Mouse (Mus musculus) adrenal gland, adult 2 months (tissue): ENCODE data around the gene Cdk14. TPM values are rescaled to one million over a fixed set of nuclear protein-coding genes. Genes with fewer than 3 reads are reported as not detected.
"Not testable (repeated sequence)": the region's sequence is repeated elsewhere in the genome, so short reads cannot be mapped to it uniquely, and the experiment has no call there.

ENCODE experiments used
- DNase-seq: peaks from one replicate; pipeline ENCODE4 v3.0.0; 2021
- polyA plus RNA-seq: library from polyadenylated mRNA; depleted of rRNA; stranded (reverse); fragments of >200 nt; gene quantifications from 2 replicates; pipeline ENCODE4 v1.2.3, GENCODE M21; 2012
- total RNA-seq, 2 experiments: library from RNA; stranded (reverse); gene quantifications; 2 replicates each; pipeline ENCODE4 v1.2.3; 2021

Cdk14 gene
- total and polyA plus RNA-seq, 3 experiments, result 0.74 to 12.3 (median 11.4) TPM

DNA sequence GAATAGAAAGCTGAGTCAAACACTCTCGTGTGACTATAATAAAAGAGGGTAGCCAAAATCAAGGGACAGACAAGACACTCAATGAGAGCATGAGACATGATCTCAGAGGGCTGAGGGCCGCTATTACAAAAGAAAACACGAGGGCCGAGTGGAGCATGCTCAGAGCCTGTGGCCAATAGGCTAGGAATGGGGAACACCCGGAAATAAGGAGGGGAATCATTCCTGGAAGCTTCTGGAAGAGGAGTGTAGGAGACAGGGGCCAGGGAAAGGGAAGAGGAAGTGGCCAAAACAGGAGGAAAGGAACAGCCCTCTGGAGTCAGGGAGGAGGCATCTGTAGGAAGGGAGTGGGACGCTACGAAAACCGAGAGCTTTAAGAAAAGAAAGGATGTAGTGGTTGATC lies 52.6 kb downstream of the Cdk14 start:
- DNase-seq, result no peak

DNA sequence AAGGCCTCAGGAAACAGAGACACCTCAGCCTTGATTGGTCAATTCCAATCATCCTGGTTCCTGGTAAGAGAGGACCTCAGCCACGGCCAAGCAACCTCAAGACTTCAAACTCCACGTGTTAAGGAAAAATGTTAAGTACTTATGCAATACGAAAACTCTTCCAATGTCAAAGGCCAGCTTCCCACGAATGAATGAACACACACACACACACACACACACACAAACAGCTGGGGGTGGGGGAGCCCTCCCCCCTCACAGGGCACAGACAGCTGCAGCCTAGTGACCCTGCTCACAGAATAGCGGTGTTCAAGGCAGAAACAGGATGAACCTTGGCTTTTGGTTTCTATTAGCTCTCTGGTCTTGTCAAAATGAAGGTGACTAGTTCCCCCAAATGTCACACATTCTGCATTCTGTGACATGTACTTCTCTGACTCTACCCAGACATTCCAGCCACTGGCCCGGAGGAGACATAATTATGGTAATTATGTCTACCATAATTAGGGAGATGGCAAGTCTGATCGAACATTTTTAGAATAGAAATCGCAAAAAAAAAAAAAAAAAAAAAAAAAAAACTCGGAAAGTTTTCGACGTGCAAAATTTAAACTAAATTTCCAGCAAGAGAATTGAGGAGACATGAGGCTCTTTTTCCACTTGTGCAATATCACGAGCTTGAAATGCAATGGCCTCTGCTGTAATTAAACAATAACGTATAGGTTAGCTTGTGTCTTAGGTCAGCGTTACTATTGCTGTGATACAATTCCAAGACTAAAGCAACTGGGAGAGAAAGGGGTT lies 54.6 kb downstream of the Cdk14 start:
- DNase-seq, result no peak

DNA sequence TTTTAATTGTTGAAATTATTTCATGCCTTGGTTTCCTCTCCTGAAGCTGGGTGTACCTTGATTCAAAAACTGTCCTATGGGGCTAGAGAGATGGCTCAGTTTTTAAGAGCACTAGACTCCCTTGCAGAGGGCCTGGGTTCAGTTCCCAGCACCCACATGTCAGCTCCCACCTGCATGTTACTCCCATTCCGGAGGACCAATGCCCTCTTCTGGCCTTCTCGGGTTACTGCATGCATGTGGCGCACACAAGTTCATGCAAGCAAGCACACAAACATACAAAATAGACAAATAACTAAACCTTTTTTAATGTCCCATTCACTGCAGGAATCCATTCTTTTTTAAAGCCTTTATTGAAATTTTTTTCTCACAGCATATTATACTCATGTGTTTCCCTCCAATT lies 58.4 kb downstream of the Cdk14 start:
- no peak for DNase-seq

DNA sequence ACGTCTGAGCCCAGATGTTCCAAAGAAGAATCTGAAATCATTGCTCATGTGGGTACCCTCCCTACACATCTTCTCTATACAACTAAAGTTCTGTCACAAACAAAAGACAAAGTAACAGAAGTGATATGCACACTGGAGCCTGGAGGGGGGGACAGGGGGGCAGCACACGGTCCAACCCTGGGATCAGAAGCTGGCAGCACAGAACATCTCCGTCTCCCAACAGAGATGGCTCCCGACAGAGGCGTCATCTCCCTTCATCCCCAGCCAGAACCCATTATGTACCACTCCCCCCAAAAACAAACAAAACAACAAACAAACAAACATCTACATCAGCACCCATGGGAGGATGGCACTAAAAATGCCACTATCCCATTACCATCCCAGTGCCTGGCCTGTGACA lies 59.8 kb downstream of the Cdk14 start:
- DNase-seq, result no peak

DNA sequence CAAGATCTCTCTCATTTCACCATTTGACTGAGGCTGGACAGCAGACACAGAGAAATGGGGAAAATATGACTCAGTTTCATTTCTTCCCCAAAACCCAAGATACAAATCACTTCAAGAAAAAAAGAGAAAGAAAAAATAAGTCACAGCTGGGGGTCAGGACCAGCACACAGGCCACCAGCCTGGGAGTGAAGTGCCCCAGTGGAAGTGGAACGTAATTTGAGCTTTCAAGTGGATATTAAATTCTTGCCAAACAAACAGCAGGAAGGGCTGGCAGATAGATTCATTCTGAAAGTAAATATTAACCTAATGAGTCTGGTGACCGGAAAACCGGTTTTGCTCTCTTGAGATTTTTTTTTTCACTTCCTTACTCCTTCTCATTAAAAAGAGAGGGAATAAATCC lies 60.2 kb downstream of the Cdk14 start:
- DNase-seq, result no peak

DNA sequence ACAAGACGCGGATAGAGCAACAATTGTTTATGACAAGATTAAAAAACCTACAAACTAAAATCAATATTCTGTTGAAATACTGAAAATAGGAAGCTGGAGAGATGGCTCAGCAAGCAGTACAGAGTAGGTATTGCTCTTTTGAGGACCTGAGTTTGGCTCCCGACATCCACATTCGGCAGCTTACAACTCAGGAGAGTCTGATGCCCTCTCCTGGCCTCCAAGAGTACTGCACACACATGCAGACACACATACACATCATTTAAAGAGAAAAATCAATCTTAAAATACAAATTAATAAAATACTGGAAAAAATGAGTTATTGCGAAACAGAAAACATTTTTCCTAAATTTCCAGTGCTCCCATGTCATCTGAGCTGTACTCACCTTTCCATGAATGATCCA lies 60.7 kb downstream of the Cdk14 start:
- no peak for DNase-seq

DNA sequence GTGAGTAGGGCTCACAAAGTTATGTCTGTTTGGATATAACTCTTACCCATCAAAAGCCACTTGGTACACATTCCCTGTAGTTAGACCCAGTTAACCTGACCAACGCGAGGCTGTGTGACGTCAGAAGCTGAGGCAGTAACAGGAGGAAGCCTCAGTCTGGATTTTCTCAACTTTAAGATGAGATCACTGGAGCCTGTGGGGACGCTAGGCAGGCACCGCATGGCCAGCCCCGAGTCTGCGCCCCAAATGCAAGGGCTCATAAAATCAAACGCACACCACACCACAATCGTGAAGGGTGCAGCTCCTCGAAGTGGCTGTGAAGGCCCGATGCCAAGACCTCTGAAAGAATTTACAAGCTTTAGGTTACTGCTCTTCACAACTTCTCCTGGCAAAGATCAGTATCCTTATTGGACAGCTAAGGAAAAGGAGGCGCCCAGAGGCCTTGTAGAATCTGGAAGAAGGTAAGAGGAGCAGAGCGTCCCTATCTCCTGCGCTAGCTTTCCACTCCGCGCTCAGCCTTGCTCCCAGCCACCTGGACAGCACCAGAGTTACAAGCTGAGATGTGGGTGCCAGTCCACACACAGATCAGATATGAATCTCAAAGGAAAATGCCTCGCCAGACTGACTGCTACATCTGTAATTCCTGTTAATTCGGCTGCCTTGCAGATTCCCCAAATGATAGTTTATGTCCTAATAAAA lies 61.9 kb downstream of the Cdk14 start:
- DNase-seq, result no peak

DNA sequence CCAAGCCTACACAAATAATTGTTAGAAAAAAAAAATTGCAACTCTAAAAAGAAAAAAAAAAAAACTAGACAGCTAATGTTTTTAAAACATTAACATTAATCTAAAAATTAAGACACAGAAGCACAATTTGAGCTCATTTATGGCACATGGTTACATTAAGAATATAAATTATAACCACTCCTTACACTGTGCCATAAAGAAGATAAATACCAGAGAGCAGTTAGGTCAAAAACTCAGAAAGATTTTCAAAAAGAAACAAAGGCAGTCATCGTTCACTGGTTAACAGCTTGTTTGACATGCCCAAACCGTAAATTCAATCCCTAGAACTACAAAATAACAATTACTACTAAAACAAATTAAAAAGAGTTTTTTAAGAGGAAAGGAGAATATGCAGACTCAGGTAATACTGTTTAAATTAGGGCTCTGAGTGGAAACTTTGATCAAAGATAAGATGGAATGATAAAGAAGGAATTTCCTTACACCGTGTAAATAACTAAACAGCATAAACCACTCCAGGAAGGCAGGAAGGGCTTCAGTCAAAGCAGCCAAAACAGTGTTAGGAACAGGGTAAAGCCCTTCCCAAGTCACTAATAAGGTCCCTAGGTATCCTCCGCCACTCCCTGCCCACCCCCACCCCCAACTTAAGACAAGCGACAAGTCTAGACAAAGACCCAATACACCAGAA lies 65.3 kb downstream of the Cdk14 start:
- DNase-seq, result no peak

DNA sequence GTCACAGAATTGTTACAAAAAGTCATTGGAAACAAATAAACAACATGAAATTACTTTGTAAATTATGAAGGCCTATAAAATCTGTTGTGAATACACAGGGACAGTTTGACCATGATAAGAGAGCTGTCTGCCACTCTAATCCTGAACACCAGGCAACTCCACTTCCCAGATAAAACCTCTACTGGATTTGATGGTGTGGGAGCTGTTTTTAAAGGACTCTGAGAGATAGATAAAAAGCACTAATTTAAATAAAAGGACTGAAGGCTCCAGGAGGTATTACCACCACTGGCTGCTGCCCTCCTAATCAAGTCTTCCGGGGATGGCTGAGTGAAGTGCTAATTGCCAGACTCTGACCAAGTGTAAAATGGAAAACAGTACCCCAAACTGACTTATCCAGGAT lies 66.2 kb downstream of the Cdk14 start:
- no peak for DNase-seq

DNA sequence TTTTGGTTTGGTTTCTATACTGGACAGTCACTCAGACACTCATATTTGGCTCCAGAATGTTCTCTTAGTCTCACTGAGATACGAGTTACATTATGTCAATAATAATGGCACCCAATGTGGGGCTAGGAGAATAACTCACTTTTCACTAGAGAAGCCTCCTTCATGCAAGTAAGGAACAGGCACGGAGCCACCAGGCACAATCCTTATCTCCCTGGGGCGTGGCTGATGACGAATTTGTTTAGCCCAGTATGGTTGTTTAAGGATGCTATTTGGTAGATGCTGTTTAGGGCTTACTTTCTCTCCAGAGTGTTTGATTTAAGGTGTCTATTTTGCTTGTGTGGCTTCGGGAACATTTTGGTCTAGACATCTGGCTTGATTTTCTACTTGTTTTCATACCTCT lies 75.5 kb downstream of the Cdk14 start:
- no peak for DNase-seq

DNA sequence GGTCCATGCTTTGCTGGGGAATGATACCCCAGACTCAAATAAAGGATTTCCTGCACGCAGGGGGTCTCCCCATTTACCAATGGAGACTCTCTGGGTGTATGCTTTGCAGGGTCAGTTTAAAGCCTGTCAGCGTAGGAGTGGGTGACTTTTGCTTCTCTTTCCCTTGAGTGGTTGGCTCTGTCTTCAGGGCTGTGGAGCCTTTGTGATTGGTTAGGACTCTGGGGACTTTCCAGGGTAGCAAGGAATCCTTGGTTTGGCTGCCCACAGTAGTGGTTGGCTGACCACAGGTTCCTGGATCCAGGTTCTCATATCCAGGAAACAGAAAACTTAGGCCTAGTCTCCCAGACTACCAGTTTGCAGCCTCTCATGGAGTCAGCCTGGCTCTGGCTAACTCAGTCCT lies 76.4 kb downstream of the Cdk14 start:
- no peak for DNase-seq

DNA sequence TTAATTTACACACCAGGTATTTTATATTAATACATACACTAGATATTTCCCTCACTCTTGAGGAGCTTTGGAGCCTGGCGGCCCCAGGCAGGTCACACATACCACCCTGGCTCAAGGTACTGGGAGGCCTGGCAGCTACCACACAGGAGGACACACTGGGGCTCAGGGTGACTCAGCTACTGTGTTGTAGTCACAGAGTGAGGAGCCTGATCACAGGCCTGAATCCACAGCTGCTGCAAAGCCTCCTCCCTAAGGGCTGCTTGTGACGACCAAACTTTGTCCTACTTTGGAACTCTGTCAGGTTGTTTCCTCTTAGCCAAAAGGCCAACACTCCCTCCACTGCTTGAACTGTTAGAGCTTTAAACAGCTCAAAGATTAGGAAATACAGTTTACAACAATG lies 76.8 kb downstream of the Cdk14 start:
- peak; percentile 28 for DNase-seq

DNA sequence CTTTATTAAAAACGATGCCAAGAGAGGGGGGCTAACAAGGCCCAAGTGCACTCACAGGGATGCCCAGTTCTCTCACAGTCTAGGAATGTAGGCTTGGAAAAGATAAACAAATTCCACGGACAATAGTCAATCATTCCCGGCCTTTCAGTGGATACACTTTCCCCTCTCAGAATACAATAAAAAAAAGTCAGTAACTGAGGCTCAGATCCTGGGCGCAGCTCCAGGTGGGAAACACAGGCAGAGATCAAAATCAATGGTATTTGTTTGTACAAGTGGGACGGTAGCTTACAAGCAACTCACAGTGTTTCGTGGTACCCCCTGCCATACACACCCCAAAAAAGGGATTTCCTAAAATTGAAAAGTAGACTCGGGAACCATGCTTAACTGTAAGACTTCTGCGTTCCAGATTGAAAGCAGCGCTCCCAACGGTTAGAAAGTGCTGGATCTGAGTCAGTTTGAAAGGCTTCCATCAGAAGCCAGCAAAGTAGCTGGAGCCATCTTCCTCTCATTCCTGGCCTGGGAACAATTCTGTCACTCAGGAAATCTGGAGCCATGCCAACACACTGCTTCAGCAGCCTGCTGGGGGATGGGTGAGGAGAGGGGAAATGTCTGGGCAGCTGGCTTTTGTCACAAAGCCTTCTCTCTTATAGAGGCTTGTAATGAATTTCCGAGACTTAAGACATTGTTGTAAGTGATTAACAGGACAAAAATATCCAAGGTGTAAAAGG lies 77.5 kb downstream of the Cdk14 start:
- DNase-seq, result peak; percentile 17

DNA sequence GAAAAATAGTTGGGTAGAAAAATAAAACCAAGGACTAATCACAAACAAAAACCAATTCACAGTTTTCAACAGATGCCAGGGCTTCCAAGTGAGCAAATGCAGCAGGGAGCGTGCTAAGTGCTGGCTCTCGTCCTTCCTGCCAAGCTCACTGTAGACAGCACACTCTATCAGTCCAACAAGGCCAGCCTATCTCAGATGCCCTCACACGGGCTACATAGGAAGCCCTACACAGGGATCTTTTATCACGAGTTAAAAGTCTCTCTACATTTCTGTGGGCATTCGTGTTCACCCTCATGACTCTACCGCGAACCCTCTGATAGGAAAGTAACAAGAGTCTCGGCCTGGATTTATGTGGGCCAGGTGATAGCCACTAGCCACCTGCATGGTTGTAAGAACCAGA lies 78.5 kb downstream of the Cdk14 start:
- no peak for DNase-seq

DNA sequence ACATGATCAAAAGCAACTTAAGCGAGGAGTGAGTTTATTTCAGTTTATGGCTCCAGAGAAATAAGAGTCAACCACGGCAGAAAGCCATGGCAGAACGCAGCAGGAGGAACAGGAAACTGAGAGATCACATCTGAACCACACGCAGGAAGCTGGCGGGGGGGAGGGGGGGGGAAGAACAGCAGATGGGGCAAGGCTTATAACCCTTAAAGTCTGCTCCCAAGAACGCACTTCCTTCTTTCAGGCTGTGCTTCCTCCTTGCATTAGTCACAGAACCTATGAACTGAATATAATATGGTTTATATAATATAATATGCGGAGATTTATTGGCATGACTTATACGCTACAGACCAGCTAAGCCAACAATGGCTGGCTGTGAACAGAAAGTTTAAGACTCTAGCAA lies 86.2 kb downstream of the Cdk14 start:
- DNase-seq, result no peak

DNA sequence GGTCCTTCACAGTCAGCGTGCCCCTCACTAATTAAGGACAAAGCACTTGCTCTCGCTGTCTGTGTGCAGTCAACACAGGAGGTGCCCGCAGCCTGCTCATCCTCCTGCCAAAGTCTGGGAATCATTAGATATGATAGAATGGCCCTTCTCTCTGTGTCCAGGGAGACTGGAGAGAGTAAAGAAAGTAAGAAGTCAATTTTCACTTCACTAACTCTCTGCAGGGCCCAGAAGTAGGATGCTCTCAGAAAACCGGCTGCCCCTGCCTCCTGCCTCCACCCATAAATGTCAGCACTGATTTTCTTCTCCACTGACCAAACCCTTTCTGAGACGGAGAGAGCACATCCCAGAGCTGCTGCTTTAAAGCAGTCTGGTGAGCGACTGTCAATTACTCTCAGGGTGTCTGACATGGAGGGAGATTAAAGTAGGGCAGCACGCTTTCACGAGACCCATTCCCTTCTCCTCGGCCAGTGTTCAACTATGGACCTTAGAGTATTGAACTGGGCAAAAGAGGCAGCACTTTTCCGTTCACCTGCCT lies 89.1 kb downstream of the Cdk14 start:
- DNase-seq, result no peak

DNA sequence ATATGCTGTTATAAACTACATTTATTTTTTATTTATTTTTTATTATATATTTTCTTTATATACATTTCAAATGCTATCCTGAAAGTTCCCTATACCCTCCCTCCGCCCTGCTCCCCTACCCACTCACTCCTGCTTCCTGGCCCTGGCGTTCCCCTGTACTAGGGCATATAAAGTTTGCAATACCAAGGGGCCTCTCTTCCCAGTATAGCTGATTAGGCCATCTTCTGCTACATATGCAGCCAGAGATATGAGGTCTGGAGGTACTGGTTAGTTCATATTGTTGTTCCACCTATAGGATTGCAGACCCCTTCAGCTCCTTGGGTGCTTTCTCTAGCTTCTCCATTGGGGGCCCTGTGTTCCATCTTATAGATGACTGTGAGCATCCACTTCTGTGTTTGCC lies 91.1 kb downstream of the Cdk14 start:
- DNase-seq, result not testable (repeated sequence)

DNA sequence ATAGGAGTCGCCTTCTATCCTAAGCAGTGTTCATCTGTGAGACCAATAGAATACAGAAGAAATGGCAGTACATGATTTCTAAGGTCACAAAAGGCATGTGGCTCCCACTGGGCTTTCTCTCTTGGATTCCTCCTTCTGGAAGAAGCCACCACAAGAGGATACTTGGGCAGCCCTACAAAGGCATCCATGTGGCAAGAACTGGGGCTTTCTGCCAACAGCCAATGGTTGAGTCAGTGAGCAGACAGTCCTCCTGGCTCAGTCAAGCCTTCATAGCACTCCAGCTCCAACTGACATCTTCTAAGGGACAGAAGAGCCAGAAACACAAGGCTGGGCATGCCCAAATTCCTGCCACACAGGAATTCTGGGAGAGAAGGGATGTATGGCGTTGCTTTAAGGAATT lies 93.4 kb downstream of the Cdk14 start:
- peak; percentile 32 for DNase-seq

DNA sequence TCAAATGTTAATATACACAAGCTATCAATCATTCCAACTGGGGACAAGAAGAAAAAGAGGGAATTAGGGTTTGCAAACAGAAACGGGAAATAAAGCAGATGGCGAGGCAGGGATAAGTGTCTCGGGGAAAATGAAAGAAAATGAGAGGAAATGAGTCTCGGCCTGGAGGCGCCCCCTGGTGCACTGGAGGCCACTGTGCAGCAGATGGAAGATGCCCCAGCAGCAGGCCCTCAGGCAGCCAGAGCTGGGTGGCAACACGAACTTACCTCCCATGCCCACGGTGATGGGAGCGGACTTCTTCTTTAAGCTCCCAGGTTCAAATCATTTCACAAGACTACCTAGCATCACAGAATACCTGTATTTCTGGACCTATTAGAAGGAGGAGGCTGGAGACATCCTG lies 97.4 kb downstream of the Cdk14 start:
- DNase-seq, result no peak

DNA sequence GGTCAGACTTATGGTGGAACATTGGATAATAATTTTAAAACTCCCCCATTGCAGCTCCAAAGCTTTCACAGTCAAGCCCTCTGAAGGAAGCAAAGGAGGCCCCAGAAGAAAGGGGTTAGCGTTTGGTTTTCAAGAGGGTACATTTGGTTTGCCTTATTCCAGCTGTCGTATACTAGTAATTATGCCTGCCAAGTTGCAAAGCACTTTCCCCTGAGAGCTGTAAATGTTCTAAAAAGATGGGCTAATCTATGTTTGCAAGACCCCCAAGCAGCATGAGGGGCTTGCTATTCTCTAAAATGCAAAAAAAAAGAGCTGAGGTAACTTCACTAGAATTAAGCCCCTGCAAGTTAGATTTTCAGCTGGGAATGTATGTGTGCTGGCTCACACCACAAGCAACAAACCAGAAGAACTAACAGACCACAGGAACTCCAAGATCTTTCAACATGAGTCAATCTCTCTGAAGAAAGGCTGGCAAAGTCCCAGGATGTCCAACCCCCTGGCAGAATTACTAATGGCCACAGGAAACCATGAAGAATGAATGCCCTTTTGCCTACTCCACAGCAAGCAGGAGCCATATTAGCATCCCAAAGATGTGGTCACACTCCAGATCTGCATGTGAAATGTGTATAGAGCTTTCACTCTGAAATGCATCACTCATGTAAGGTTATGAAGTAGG lies 99.5 kb downstream of the Cdk14 start:
- peak; percentile 30 for DNase-seq

DNA sequence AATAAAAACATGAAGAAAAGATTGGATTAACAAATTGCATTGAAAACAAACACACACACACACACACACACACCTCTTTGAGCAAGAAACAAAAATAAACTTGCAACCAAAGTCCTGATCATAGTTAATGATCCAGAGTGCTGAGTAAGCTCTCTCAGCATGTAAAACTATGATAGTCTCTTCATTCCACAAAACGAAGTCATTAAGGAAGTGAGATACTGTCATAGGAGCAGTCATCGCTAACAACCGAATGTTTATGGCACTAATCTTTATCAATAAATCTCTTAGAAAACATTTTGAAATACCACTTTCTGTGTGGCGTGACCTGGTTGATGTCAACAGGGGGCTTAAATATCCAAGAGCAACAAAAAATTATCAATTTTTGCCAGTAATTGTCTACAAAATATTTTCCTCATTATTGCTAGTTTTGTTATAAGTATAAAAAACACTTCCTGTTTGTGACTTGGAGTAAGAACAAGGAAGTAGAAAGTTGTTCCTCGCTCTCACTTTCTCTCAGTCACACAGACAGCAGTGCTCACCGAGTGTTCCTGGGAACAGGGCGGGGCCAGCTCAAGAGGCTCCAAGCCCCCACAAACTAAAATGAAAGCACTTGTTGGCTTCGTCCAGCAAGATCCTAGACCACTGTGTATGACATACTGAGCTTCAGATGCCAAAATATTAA lies 100.1 kb downstream of the Cdk14 start:
- no peak for DNase-seq
